Mouse (Mus musculus) yolk sac, embryonic 10.5 days (tissue): Measurements from ENCODE around the gene Zfp593.

Experiments used
- DNase-seq: peaks from one replicate; pipeline ENCODE4 v3.0.0-alpha.2; 2017; ENCODE audit warnings: low spot score

The Zfp593 gene

DNA sequence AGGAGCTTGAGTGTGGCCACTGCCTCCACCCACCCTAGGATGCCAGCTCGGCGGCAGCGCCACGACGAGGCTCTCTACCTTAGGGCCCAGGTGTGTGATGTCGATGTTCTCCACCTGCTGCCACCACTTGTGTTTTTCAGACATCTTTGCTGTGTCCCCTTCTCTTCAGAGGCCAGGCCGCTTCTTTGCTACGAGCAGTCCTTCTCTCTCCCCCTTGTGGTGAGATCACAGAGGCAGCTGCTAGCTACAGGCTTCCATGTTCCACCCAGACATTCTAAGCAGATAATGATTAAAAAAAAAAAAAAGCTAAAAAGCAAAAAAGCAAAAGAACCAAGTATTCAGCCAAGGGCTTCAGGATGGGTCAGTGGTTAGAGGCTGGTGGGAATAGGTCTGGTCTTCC is 18.2 kb downstream of the Zfp593 start, which contains the start of gene Catsper4:
Gene Catsper4, minus strand, starts transcription at position 190 of the 400 bp plus-strand sequence.
- DNase-seq, result no peak

DNA sequence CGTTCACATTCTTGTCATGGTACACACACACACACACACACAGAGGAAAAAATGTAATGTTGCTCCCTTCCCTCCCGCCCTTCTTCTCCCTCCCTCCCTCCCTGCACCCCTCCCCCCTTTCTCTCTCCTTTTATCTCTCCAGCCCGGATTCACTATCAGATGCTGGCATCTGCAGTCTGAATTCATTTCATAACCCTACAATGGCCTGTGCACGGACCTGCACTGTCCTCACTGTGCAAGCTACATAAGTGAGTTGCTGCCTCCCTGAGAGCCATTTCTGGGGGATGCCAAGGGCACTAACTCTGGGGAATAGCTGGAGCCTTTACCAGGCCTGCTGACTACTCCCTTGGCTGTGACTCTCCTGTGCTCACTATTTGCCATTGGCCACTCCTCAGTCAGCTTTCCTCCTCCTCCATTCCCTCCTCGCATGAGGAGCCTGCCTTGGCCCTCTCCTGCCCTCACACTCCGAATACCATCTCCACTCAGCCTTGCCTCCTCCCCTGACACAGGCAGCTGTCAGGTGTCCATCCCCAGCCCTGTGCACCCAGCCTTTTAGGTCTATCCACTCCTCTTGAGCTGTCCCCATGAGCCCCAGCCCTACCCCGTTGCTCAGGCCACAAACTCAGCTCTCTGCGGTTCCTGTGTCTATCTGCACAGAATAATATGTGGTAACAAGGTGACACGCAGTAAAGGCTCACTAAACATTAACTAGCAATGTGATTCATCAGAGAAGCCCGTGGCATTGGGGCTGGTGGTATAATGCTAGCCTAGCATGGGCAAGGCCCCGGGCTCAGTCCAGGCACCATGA is 22.4 kb downstream of the Zfp593 start:
- DNase-seq, result no peak

DNA sequence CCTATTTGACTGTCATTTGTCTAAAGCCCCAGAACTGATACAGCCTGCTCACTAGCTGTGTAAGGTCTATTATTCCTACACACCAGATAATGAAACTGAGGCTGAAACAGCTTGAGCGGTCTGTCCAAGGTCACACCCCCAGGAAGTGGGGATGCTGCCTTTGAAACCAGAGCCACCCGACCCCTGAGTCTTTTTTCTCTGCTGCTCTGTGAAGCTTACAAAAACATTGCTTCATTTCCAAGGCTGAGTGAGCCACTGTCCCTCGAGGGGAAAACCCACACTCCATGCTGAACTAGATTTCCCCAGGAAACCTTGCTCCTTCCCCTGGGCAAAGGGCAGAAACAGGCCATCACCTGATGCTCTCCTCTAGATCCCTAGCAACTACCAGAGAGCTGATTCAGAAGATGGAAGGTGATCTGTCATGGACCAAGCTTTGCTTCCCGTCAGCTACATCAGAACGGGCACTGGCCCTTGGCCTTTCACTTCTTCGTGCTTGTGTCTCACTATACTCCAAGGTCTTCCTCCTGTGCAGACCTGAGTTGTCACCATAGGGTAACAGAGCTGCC is 38.8 kb downstream of the Zfp593 start:
- no peak for DNase-seq

DNA sequence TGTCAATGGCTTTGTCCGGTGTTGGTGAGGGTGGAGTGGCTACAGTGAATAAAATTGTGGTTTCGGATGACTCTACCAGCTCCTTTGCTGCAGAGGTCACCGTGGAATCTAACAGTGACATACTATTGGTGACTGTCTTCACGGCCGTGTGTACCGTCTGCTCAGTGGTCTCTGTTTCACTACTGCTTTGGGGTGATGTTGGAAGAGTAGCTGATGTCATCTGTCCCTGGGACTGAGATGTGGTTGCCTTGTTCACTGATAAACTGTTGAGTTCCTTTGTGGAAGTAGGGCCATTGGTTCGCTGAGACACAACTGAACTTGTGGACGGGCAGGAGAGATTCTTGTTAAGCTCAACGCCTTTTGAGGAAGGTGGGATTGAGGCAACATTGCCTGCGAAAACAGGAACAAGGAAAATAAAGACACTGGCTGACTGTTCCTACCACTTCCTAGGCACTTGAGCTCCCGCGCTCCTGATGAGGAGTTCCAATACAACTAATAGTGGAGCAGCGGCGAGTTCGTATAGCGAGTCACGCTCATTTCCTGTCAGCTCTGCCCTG is 42.0 kb downstream of the Zfp593 start:
- DNase-seq, result no peak

DNA sequence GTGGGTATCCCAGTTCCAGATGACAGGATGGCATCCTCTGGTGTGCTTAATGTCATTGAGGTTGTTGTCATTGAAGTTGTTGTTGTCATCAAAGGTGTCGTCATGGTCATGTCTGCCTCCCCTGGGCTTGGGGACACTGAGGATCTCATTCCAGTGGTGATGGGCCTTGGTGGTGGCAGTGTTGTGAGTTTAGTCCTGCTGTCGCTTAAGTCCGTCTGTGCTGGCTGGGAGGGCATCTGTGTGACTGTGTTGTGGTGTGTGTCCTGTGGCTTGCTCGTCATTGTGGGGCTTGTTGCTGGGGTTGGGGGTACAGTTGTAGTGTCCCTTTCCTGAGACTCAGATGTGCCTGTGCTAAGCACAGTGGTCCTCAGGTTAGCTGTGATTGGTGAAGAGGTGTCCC is 42.5 kb downstream of the Zfp593 start, which contains the start of gene Gm7534:
Gene Gm7534, minus strand, starts transcription at position 101 of the 400 bp plus-strand sequence.
- no peak for DNase-seq

DNA sequence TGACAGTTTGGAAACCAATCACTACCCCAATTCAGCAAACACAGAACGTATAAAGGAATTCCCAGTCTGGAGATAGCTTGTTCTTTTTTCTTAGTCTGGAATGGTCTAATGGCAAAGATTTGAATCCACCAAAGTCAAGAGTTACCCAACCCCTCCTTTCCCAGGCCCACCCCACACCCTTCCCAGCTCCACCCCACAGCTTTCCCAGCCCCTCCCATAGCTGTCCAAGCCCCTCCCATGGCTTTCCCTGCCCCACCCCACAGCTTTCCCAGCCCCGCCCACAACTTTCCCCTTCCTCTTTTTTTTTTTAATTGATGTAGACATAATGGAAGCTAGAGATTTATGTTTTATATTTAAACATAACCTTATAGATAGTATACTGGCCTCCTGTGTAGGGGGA is 46.0 kb downstream of the Zfp593 start:
- no peak for DNase-seq
